Mouse (Mus musculus): ENCODE data around the gene Syvn1.
"Not testable (repeated sequence)": the region's sequence is repeated elsewhere in the genome, so short reads cannot be mapped to it uniquely, and the experiment has no call there.

The Syvn1 gene

DNA sequence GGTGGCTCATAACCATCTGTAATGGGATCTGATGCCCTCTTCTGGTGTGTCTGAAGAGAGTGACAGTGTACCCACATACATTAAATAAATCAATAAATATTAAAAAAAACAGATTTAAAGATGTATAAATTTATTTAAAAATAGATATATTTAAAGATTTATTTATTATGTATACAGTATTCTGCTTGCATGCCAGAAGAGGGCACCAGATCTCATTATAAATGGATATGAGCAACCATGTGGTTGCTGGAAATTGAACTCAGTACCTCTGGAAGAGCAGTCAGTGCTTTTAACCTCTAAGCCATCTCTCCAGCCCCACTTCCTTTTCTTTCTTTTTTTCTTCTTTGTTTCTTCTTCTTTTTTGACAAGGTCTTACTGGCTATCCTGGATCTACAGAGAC is 6.4 kb upstream of the Syvn1 start:
- no peak for DNase-seq (ENCODE audit: low spot score in 2 of 2)

DNA sequence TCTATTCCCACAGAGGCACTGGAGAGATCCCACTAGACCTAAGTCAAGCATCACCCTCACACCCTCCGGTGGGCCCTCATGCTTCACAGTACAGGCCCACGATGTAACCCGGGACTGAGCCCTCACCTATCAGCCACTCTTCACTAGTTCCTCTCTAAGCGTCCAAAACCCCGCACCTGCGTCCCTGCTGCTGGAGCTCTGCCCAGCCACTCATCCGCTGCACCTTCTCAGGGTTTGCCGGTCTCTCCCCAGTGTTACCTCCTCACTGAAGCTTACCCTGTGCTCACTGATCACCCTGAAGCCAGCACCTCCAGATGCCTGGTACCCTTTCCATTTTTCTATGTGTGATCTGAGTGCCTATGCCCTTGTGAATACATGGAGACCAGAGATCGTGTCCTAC is 4.1 kb upstream of the Syvn1 start:
- no peak for DNase-seq (ENCODE audit: low spot score in 2 of 2)

- not testable (repeated sequence) for DNase-seq (ENCODE audit: low spot score in 2 of 2)
These were observed 2.3 kb upstream of the Syvn1 start for GRCm38 (mm10) chr19:6044102-6044501.

DNA sequence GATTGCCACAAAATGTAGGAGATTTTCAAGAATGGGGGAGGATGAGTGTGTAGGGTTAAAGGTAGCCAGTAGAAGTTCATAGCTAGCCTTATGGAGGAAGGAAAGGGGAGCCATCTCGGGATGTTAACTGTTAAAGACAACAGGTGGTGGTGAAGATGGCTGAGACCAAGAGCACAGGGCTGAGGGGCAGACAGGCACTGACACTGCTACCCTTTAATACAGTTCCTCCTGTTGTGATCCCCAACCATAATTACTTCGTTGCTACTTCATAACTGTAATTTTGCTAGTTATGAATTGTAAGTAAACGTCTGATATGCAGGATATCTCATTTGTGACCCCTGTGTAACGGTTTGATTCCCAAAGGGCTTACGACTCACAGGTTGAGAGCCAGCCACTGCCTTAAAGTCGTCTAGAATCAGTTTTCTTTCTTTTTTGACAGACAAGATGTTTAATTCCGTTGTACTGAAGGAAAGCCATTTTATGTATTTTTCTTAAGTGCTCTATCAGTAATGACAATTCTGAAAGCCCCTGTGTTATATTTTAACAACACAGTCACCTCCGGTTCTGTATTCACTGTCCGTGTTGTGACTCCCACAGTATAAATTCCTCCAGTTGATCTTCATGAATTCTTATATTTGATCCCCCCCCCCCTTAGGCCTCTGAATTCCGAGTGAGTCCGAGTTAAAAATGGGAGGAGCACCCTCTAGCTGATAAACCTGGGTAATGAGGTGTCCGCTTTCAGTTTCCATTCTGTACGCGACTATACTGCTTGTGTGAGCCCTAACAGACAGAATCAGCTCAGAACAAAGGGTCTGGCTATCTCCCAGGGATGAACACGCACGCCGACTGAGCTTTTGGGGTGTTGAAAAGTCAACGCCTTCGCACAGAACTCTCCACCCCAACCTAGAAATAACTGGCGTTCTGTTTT is 746 bp upstream of the Syvn1 start:
- DNase-seq (ENCODE audit: low spot score in 2 of 2): peak in 1 of 2 experiments; percentile 28

DNA sequence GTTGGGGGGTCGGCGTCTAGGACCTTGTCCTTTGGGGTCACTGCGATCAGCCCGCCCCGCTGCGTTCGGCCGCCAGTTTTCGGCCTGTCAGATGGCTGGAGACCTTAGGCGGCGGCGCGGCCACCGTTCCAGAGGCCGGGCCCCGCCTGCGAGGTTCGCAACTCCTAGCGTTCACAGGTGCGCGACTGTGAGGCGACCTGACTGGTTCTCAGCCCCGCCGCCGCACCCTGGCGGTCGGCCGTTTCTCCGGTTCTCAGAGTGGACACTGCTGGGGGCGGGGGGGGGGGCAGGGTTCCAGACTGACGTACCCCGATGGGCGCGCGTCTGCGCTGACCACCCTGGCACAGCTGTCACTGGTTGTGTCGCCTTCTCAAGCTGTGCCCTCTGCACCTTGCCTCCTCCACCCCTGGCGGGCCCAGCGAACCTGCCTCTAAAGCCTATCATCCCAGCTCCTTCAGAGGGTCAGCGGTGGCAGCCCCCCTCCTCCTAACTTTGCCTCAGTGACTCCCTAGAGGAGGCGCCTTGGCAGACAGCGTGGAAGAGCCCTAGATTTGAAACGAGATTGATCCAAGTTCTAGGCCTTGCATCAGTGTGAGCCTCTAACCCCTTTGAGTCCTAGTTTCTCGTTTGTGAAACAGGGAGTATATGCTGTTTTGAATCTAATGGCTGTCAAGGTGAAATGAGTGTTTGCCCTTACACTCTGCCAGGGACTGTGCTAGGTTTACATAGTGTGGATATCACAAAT is 950 bp downstream of the Syvn1 start:
- DNase-seq (ENCODE audit: low spot score in 2 of 2): no peak

DNA sequence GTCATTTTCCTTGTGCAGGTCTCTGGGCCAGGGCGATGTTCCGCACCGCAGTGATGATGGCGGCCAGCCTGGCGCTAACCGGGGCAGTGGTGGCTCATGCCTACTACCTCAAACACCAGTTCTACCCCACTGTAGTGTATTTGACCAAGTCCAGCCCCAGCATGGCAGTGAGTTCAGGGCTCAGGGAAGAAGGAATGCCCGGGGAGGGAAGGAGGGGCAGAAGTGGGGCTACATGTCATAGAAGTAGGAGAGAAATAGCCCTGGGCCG is 1.5 kb downstream of the Syvn1 start:
- DNase-seq (ENCODE audit: low spot score in 2 of 2): no peak

DNA sequence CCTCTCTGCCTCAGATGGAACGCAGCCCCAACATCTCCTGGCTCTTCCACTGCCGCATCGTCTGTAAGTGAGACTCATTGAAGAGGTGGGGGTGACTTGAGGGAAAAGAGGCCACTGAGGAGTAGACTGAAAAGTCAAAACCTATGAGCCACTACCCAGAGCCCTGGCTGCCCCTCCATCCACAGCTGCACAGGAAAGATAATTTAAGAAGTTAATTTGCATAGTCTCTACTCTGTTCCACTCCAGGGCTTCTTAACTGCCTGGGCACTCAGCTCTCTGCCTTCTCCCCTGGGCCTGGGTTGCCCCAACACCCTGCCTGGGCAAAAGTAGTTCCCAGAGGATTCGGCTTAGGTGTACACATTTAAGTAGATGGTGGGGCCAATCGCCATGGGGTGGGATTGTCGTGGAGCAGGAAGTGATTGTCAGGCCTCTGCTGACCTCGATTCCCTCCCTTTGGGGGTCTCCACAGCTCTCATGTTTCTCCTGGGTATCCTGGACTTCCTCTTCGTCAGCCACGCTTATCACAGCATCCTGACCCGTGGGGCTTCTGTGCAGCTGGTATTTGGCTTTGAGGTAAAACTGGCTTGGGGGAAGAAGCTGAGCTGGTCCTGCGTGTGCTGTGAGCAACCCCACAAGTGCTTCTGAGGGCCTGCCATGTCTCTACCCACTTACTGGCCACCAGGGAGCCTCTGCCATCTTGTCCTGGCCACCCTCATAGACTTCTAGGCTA is 2.5 kb downstream of the Syvn1 start:
- no peak for DNase-seq (ENCODE audit: low spot score in 2 of 2)

- no peak for DNase-seq (ENCODE audit: low spot score in 2 of 2)
These were observed 6.1 kb downstream of the Syvn1 start for GRCm38 (mm10) chr19:6052516-6052915.

GRCm38 (mm10) chr19:6054296-6054695 is 7.9 kb downstream of the Syvn1 start:
- no peak for DNase-seq (ENCODE audit: low spot score in 2 of 2)

- no peak for DNase-seq (ENCODE audit: low spot score in 2 of 2)
These were observed 10.3 kb downstream of the Syvn1 start for GRCm38 (mm10) chr19:6056696-6057095.

GRCm38 (mm10) chr19:6057313-6058096 is 11.1 kb downstream of the Syvn1 start, which contains the start of the genes Mrpl49 and Fau:
Gene Mrpl49 (minus strand): TSS chr19:6057785.
Gene Fau (plus strand): TSS chr19:6057844.
- DNase-seq (ENCODE audit: low spot score in 2 of 2): peak; percentile 99

DNA sequence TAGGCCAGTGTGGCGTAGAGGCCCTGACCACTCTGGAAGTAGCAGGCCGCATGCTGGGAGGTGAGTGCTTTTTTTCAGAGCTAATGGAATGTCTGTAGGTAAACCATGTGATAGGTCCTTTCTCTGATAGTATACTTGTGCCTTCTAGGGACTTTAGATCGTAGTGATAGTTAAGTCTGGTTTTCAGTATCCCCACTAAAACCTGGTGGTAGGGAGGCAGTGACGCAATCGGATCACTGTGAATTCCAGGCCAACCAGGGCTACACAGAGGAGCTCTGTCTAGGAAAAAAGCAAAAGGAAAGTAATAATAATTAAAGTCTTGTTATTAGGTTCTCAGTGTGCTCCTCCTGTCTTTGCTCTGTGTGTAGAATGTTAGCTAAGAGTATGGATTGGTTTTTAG is 12.1 kb downstream of the Syvn1 start:
- DNase-seq (ENCODE audit: low spot score in 2 of 2): no peak

- no peak for DNase-seq (ENCODE audit: low spot score in 2 of 2)
These were observed 12.6 kb downstream of the Syvn1 start for GRCm38 (mm10) chr19:6058966-6059365.

- DNase-seq (ENCODE audit: low spot score in 2 of 2): peak; percentile 92 to 95
These were observed 14.7 kb downstream of the Syvn1 start, which contains the start of gene Znhit2 for GRCm38 (mm10) chr19:6061021-6061533. Gene Znhit2 (plus strand): TSS chr19:6061192.

DNA sequence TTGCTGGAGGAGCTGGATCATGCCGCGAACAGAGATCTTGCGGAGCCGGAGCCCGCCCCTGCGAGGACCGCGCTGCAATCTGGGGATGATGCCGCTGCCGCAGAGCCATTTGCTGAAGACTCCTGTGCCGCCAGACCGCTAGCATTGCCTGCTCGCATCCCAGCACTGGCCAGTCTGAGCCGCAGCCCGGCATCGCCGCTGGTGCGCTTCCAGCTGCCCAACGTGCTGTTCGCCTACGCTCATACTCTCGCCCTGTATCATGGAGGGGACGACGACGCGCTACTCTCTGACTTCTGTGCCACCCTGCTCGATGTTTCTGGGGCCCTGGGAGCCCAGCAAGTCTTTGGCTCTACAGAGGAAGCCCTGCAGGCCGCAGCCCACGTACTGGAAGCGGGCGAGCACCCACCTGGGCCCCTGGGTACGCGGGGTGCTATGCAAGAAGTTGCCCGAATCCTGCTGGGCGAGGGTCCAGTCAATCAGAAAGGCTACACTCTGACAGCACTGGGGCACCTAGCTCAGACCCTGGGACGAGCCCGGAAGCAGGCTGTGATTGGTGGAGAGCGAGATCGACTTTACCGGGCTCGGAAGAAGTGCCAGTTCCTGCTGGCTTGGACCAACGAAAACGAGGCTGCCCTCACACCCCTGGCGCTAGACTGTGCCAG is 15.4 kb downstream of the Syvn1 start:
- DNase-seq (ENCODE audit: low spot score in 2 of 2): peak in 1 of 2 experiments; percentile 25

DNA sequence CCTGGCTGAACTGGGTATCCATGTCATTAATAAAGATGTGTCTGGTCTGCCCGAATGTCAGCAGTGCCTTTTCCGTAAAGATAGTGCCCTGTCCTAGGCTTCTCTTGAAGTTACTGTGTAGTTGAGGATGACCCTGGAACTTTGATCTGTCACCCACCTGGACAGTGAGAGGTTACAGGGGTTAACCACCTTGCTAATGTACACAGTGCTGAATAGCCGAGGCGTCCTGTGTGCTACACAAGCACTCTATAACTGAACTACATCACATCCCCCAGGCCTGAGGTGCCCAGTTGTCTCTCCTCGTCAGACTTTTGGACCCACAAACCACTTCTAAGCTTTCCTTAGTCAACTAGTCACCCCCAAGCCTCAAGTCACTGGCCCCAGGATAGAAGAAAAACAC is 16.0 kb downstream of the Syvn1 start:
- DNase-seq (ENCODE audit: low spot score in 2 of 2): no peak

DNA sequence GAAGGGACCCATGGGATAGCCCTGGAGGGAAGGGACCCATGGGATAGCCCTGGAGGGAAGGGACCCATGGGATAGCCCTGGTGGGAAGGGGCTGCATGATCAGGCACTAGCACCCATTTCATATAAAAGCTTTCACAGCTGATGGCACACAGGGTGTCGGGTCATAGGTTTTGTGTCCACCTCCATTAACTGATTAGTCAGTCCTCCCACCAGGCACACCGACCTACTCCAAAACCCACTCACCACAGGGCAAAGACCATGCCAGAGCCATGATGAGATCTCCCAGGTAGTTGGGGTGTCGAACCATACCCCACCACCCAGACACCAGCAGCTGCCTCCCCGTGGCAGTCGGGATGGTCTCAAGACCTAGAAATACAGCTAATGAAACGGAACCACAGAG is 16.7 kb downstream of the Syvn1 start:
- no peak for DNase-seq (ENCODE audit: low spot score in 2 of 2)

GRCm38 (mm10) chr19:6066571-6066970 is 20.2 kb downstream of the Syvn1 start:
- no peak for DNase-seq (ENCODE audit: low spot score in 2 of 2)

- peak; percentile 76 to 82 for DNase-seq (ENCODE audit: low spot score in 2 of 2)
These were observed 20.8 kb downstream of the Syvn1 start for GRCm38 (mm10) chr19:6067011-6067723.
